Mouse (Mus musculus): ENCODE measurements around the gene Metrnl.
A peak's percentile ranks its signal among the peaks of the same experiment; 100 is the strongest.
"Not testable (repeated sequence)": the region's sequence is repeated elsewhere in the genome, so short reads cannot be mapped to it uniquely, and the experiment has no call there.

The Metrnl gene

GRCm38 (mm10) chr11:121701244-121701643, at the start of gene Metrnl:
Gene Metrnl (plus strand): TSS chr11:121701544.
- no peak for DNase-seq (ENCODE audit: low spot score)

DNA sequence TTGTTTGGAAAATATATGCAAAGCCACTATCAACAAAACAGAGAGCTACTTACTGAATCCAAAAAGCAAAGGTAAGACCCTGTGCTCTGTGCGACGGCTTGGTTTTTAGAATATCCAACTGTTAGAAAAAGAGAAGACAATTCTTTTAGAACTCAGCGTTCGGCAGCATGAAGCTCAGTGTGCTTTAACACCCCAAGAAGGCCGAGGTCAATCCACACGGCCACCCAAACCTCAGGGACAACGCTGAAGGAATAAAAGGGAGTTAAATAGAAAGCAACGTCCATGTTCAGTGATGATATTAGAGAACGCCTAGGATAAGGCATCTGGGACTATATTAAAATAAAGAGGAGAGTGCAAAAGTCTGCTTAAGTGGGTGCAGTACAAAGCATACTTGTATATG, 49.8 kb upstream of the Metrnl start:
- no peak for DNase-seq (ENCODE audit: low spot score)

DNA sequence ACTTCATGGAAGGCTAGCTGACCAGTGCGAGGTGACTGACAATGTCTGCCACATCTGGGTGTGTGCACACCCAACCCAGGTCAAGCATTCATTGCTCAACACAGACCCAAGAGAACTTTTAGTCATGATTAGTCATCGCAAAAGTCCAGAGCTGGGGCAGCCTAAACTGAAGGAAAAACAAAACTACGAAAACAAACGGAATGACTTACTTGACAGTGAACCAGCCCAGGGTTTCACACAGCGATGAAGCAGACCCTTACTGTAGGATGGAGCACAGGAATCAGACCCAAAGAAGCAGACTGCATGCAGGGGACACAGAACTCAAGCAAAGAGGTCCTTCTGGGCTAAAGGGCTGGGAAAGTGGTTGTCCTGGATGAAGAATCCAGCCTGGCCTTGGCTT, 49.4 kb upstream of the Metrnl start:
- DNase-seq (ENCODE audit: low spot score) = no peak

GRCm38 (mm10) chr11:121652547-121653305, 48.6 kb upstream of the Metrnl start:
- DNase-seq (ENCODE audit: low spot score) = peak; percentile 63

DNA sequence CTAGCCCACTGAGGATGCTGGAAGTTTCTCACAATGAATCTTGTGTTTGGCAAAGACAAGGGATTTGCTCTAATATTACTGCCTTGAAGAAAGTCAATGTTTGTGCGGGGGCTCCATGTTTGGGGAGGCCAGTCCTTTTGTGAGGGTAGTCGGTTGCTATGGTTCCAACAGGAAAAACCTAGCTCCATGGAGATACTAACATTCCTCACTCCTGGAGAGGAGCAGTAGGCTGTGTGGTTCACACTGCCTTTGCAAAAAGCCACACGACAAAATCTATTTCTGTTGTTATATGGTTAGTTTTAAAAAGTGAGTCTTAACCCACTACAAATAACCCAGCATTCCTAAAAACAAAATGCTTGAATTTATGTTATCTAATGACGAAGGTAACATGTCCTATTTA, 47.7 kb upstream of the Metrnl start:
- DNase-seq (ENCODE audit: low spot score) = no peak

DNA sequence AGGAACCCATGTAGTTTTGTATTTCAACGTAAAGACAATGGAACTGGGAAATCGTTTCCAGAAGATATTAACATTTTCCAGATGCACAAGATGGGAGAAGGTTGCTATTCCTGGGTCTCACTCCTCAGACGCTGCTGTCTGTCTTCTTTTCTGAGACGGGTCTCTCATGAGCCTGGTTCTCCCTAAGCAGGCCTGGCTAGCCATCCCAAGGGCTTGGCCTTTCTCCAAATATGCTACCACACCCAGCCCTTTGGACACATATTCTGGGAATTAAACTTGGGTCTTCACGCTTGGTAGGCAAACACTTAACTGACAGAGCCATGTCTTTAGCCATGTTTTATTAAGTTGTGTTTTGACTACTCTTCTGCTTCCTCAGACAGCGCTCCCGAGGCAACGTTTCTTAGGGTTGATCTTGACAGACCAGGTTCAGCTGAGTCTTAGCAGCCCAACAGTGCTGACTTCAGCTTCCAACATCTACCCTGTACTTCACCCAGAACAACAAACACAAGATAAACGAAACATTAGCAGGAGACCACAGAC, 46.9 kb upstream of the Metrnl start:
- no peak for DNase-seq (ENCODE audit: low spot score)

DNA sequence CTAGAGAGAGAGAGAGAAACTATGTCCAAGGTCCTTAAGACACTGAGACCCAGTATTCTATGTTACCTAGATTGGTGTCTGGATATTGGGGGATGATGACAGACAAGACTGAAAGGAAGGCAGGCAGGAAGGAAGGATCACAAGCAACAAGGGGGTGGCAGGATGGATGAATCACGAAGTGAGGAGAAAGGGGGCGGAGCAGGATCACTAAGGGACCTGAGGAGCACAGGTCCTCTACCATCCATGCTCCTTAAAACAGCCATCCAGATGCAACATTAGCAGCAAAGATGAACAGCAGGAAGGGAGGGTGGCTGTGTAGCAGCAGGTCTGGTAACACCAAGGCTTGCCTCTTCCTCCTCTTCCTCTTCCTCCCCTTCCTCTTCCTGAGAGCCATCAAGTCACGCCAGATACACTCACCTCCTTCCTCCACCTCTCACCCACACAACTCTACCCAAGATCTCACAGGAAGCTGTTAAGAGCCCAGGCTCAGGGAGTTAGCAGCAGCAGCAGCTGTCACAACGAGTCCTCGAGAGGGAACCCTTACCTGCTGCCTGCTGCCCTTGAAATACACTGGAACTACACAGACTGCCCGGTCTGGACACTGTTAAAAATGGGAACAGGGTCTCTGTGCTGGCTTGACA, 46.1 kb upstream of the Metrnl start:
- no peak for DNase-seq (ENCODE audit: low spot score)

GRCm38 (mm10) chr11:121655807-121656511, 45.4 kb upstream of the Metrnl start:
- no peak for DNase-seq (ENCODE audit: low spot score)

DNA sequence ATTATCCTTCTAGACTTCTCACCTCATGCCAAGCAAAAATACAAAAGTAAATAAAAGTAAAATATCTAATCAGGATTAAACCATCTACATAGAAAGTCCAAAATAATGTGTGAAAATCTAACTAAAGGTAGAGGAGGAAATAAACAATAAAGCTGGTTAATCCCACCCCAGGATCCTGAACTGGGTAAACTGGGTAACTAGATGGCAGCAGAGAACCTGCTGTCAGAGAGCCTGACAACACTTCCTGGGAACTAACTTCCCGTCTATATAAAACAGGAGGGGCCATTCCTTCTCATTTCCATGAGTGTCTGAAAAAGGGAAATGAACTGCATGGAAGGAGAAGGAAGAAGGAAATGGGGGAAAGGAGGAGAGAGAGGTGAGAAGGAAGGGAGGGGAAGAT, 43.2 kb upstream of the Metrnl start:
- DNase-seq (ENCODE audit: low spot score) = no peak

- not testable (repeated sequence) for DNase-seq (ENCODE audit: low spot score)
These were observed 40.7 kb upstream of the Metrnl start for GRCm38 (mm10) chr11:121660604-121661003.

- DNase-seq (ENCODE audit: low spot score) = no peak
These were observed 40.2 kb upstream of the Metrnl start for GRCm38 (mm10) chr11:121661116-121661515.

- no peak for DNase-seq (ENCODE audit: low spot score)
These were observed 33.8 kb upstream of the Metrnl start for GRCm38 (mm10) chr11:121667541-121667940.

DNA sequence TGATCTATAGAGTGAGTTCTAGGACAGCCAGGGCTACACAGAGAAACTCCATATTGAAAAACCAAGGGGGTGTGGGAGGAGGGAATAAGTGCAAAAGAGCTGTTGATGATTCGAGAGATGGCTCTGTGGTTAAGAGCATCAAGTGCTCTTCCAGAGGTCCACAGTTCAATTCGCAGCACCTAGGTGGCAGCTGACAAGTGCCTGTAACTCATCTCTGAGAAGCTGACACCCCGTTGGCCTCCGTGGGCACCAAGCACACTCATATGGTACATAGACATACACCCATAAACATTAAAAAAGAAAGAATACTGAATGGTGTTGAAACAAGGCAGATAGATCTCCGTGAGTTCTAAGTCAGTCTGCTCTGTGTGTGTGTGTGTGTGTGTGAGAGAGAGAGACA, 32.6 kb upstream of the Metrnl start:
- DNase-seq (ENCODE audit: low spot score) = no peak

DNA sequence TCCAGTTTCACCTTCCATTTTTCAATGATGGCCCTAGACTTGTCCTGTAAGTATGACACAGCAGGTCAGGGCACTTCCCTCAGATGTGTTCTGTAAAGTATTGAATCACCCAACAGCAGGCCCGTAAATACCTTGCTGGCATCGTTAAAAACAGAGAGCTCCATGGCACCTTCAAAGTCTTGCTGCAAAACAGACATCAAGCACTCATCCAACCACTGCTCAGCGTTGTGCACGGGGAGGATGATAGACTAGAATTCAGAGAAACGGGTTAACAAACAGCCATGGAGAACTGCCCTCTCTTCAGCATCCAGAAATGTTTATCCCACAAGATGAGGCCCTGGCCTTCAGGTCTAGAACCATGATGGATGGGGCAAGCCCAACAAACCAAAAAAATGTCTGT, 30.4 kb upstream of the Metrnl start:
- DNase-seq (ENCODE audit: low spot score) = no peak

DNA sequence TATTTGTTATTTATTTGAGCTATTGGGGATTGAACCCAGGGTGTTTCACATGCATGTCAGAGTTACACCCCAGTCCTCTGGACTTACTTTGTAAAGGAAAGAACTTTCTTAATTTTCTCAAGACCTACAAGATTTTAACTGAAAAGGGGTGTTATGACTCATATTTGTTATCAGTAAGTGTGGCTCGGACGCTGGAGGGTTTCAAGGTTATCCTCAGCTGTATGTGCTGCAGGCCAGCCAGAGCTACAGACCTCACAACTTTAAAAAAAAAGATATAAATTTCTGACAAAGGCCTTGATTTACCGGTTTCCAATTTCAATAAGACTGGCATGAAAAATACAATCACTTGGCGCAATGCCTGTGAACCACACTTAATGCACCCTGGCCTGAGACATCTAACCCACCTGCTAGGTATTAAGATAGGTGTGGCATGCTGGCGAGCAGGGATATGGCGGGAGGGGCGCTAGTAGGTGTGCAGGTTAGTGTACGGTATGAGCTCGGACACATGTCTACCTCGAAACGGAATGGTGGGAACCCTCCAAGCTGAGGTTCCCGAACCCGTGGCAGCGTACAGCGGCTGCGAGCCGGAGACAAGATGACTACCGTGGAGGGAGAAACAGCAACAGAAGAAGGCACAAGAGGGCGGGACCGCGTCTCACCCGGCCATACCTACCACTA, 28.9 kb upstream of the Metrnl start:
- DNase-seq (ENCODE audit: low spot score) = peak; percentile 6

DNA sequence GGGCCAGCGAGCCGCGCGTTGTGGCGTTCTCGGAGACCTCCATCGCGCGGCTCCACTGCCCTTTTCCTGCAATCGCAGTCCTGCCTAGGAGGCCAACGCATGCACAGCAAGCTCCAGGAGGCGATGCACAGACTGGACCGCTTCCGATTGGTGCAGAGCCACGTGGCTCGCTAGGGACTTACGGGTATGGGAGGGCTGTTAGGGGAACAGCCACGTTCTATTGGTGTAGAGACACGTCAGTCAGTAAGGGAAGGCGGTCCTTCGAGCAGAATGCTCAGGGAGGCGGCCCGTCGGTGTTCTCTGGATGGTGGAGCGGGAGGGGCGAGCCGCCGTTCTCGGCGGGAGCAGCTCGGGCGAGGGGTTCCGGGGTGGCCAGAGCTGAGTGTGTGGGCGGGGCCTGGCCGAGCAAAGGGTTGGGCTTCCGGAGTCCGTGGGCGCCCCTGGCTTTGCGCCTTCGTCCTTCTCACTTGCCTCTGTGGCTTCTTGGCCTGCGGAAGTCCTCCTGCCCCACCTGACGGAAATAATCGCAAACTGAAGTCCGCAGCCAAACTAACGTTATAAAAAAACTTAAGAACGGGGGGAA, 28.3 kb upstream of the Metrnl start, which contains the start of gene B3gntl1:
B3gntl1 (minus strand) TSS at position 164 of the 583 bp plus-strand sequence.
- DNase-seq (ENCODE audit: low spot score) = peak; percentile 99

DNA sequence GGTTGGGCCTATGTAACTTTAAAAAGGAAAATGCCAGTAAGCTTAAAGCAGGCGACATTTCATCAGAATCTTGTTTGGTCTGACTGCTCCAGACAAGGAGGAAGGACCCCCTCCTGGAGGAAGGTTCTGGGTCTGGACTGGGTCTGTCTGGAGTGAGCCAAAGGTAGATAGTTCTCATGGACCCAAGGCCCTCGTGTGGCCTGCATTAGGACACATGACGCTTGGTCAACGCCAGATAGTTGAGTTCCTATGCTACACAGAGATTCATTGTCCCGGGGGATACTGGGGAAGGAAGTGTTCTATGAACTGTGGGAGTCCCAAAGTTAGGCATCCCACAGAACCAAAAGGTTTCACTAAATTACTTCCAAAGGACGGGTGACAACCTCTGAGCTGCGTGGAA, 27.7 kb upstream of the Metrnl start:
- DNase-seq (ENCODE audit: low spot score) = no peak

- no peak for DNase-seq (ENCODE audit: low spot score)
These were observed 24.5 kb upstream of the Metrnl start for GRCm38 (mm10) chr11:121676836-121677235.

DNA sequence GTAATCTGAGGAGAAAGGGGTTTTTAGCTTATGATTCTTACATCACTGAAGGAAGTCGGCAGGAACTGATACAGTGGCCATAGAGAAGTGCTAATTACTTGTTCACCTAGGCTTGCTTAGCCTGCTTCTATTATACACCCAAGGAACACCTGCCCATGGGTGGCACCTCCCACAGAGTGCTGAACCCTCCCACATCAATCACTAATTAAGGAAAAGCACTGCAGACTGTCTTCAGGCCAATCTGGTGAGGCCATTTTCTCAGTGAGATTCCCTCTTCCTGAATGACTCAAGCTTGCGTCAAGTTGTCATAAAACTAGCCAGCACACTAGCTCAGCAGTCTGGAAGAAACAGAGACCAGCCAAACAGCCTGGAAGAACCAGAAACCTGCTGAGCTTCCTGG, 21.8 kb upstream of the Metrnl start:
- DNase-seq (ENCODE audit: low spot score) = no peak

- peak; percentile 55 for DNase-seq (ENCODE audit: low spot score)
These were observed 20.6 kb upstream of the Metrnl start for GRCm38 (mm10) chr11:121680750-121681149.

DNA sequence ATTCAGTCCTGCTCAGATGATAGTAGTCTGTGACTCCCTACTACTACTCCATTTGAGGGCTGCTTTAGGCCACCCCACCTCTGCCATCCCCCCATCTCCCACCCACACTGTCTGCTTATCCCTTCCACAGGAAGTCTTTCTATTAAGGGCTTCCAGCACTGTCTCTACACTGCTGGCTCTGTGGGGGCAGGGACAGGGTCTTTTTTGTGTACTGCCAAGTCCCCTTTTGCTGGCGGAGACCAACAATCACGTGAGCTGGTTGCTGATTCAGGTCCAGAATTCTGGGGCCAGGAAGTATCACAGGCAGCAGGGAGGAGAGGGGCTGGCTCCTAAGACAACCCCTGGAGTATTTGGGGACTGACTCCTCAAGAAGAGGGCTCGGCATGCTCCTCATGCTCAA, 18.1 kb upstream of the Metrnl start:
- DNase-seq (ENCODE audit: low spot score) = no peak

GRCm38 (mm10) chr11:121685491-121686001, 15.8 kb upstream of the Metrnl start:
- no peak for DNase-seq (ENCODE audit: low spot score)

Data from retina, embryonic 14.5 days (tissue).